Comparison of ENCODE assay signal across 32 mouse cellular contexts in genomic region chr13:14059582-14059981, GRCm38 (mm10).
"Had no signal": no experiment of that assay in that cellular context is flagged by ENCODE, and none has a peak within 500 bp of the region (broad histone marks: within the 10 kb centered on the region; RNA-seq: fewer than 3 reads in every experiment).

No protein-coding gene starts in this region.

- ATAC-seq: liver, embryonic 12.5 days; liver, postnatal 0 days; lung, postnatal 0 days; midbrain, embryonic 13.5 days; midbrain, embryonic 15.5 days; midbrain, embryonic 16.5 days had no signal

- DNase-seq: left cerebral cortex, postnatal 4 days; liver; liver, embryonic 13.5 days; liver, postnatal 0 days; lung, adult 18-20 months; lung, adult 2 months; lung, embryonic 14.5 days; lung, postnatal 10 days; lung, postnatal 14 days; lung, postnatal 36 days; lung, postnatal 4 days; midbrain, embryonic 14.5 days had no signal

- H3K9ac ChIP-seq: limb, embryonic 12.5 days; limb, embryonic 13.5 days; limb, embryonic 15.5 days; liver, embryonic 12.5 days; liver, embryonic 13.5 days; liver, embryonic 14.5 days; liver, embryonic 15.5 days; liver, postnatal 0 days; lung, embryonic 14.5 days; lung, embryonic 15.5 days; midbrain, embryonic 12.5 days; midbrain, embryonic 15.5 days; neural tube, embryonic 12.5 days had no signal

- H3K27ac ChIP-seq: limb, embryonic 10.5 days; limb, embryonic 12.5 days; limb, embryonic 13.5 days; limb, embryonic 15.5 days; liver, embryonic 12.5 days; liver, embryonic 13.5 days; liver, embryonic 14.5 days; liver, embryonic 15.5 days; lung, embryonic 15.5 days; macrophage; midbrain, embryonic 10.5 days; midbrain, embryonic 12.5 days; midbrain, embryonic 13.5 days; midbrain, embryonic 15.5 days; neural tube, embryonic 12.5 days had no signal

- H3K9me3 ChIP-seq: limb, embryonic 10.5 days; limb, embryonic 12.5 days; limb, embryonic 13.5 days; limb, embryonic 15.5 days; liver, embryonic 12.5 days; liver, embryonic 13.5 days; liver, embryonic 15.5 days; lung, embryonic 15.5 days; megakaryocyte, embryonic 14.5 days; midbrain, embryonic 10.5 days; midbrain, embryonic 12.5 days; midbrain, embryonic 13.5 days; midbrain, embryonic 15.5 days; neural tube, embryonic 12.5 days had no signal

- H3K27me3 ChIP-seq: limb, embryonic 12.5 days; limb, embryonic 13.5 days; limb, embryonic 15.5 days; liver, embryonic 12.5 days; liver, embryonic 13.5 days; liver, embryonic 15.5 days; lung, embryonic 15.5 days; megakaryocyte, embryonic 14.5 days; midbrain, embryonic 12.5 days; midbrain, embryonic 13.5 days; midbrain, embryonic 15.5 days; neural tube, embryonic 12.5 days had no signal

- H3K4me3 ChIP-seq: limb, embryonic 10.5 days; limb, embryonic 12.5 days; limb, embryonic 13.5 days; limb, embryonic 15.5 days; liver, embryonic 12.5 days; liver, embryonic 13.5 days; liver, embryonic 15.5 days; lung, embryonic 15.5 days; megakaryocyte, embryonic 14.5 days; midbrain, embryonic 10.5 days; midbrain, embryonic 12.5 days; midbrain, embryonic 13.5 days; midbrain, embryonic 15.5 days; myocyte; neural tube, embryonic 12.5 days had no signal

- H3K4me2 ChIP-seq: limb, embryonic 12.5 days; limb, embryonic 13.5 days; limb, embryonic 15.5 days; liver, embryonic 11.5 days; liver, embryonic 12.5 days; liver, embryonic 13.5 days; liver, embryonic 15.5 days; lung, embryonic 14.5 days; lung, embryonic 15.5 days; midbrain, embryonic 11.5 days; midbrain, embryonic 12.5 days; midbrain, embryonic 13.5 days; midbrain, embryonic 15.5 days; neural tube, embryonic 12.5 days had no signal
